8 mouse cellular contexts compared by ENCODE assay signal in the genomic region with DNA sequence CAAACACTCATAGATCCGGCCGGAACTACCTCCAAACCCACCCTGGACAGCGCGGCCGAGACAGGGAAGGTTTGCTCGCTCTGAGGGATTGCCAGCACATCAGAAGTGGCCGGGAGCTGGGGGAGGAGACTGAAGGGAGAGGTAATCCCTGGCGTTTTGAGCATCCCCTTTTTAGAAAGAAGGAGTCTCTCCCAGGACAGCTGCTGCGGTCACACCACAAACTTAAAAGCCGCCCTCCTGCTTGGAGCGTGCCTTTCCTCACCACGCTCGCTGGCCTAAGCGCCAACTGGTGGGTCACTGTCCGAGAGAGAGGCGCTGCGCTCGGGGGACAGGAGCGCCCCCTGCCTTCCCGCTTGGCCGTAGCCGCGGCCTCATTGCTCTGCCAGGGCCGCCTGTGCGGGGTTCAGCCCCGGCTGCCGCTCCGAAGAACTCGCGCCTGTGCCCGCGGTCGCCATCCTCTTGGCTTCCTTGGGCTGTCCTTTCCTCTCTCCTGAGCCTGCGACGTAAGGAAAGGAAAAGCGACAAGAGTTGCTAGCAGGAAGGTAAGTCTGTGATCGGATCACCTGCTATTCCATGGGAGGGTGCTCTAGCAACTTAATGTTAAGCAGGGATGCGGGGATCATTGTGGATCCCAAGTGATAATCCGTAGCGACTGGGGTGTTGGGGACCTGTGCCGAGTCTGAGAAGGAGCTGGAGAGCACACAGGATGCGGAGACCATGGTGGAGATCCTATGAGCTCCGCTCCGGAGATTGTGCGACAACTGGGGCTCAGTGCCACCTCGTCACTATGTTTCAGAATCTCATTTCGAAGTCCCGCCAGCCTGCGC. TPM values are rescaled to one million over a fixed set of nuclear protein-coding genes. Genes with fewer than 3 reads are reported as not detected.
A peak's percentile ranks its signal among the peaks of the same experiment; 100 is the strongest.
DNase-seq lines count a peak whose midpoint lies in the region; ATAC-seq and TF ChIP-seq lines count a peak whose summit lies in the region.

A gene (plus strand): TSS at position 253 of the 827 bp plus-strand sequence.

- WGBS in embryonic facial prominence, embryonic 12.5 days = under 1% methylated on average over 49 of the region's 49 CpGs
- WGBS in kidney, adult 2 months = 1% methylated on average over 49 of the region's 49 CpGs

- no peaks in the 10 kb centered on the region for H3K9me3 ChIP-seq in embryonic facial prominence, embryonic 12.5 days

- peak within 1 kb of the TSS; percentile 58 for H3K9ac ChIP-seq in embryonic facial prominence, embryonic 12.5 days

- no peak for TF ChIP-seq POLR2A in kidney, adult 2 months (IDR thresholded peaks at IDR 0.05; ENCODE audit: low read depth, low read length)

- no peaks in the 10 kb centered on the region for H3K36me3 ChIP-seq in embryonic facial prominence, embryonic 12.5 days
- H3K36me3 ChIP-seq in kidney, adult 2 months (ENCODE audit: control insufficient read depth, insufficient read depth, low read length) = no peaks in the 10 kb centered on the region

- peak within 1 kb of the TSS; percentile 89 for H3K4me2 ChIP-seq in embryonic facial prominence, embryonic 12.5 days (replicated peaks)

- DNase-seq in adrenal gland, postnatal 4 days (ENCODE audit: low spot score in 2 of 2) = peak; percentile 37 to 46
- DNase-seq in heart, adult 8-10 months (ENCODE audit: low spot score) = peak; percentile 24
- peak; percentile 67 for DNase-seq in kidney, adult 2 months
- peak; percentile 83 for DNase-seq in left cerebral cortex, postnatal 4 days
- peak; percentile 82 for DNase-seq in mesoderm, embryonic 11.5 days (ENCODE audit: low read depth, low spot score)
- peak; percentile 72 for DNase-seq in right cerebral cortex, postnatal 4 days
- DNase-seq in MN1 (ENCODE audit: low spot score) = no peak

- peaks cover 18% of the 10 kb centered on the region for H3K27me3 ChIP-seq in embryonic facial prominence, embryonic 12.5 days
- H3K27me3 ChIP-seq in kidney, adult 2 months (replicated peaks; ENCODE audit: control insufficient read depth, insufficient read depth, low read length) = no peaks in the 10 kb centered on the region

- peak; percentile 56 for TF ChIP-seq CTCF in kidney, adult 2 months (conservative IDR thresholded peaks at IDR 0.05; ENCODE audit: insufficient read depth, insufficient read length, low read depth, low read length)

- H3K4me1 ChIP-seq in embryonic facial prominence, embryonic 12.5 days = no peaks in the 10 kb centered on the region
- no peaks in the 10 kb centered on the region for H3K4me1 ChIP-seq in kidney, adult 2 months (ENCODE audit: control insufficient read depth, insufficient read depth, low read length)

- no peak within 1 kb of the TSS for H3K27ac ChIP-seq in embryonic facial prominence, embryonic 12.5 days
- peak within 1 kb of the TSS; percentile 26; the same call in 1 of the 2 replicates for H3K27ac ChIP-seq in kidney, adult 2 months (ENCODE audit: insufficient read depth, low read depth, low read length)

- intact Hi-C loops in left cerebral cortex, postnatal 4 days (cut with DNase I) = loop anchor here (5.0 kb wide), 1 partner anchor 356 kb away; no protein-coding TSS in a partner anchor

- H3K4me3 ChIP-seq in embryonic facial prominence, embryonic 12.5 days = peak within 1 kb of the TSS; percentile 58
- H3K4me3 ChIP-seq in kidney, adult 2 months (ENCODE audit: insufficient read depth, low read depth, low read length) = peak within 1 kb of the TSS; percentile 69

- peak; percentile 91; the same call in 1 of the 2 replicates for ATAC-seq in embryonic facial prominence, embryonic 12.5 days (ENCODE audit: insufficient number of reproducible peaks, insufficient read depth, low FRiP score, low TSS enrichment)

RNA-seq across cellular contexts. Expression of the gene that starts here (rescaled TPM):
- total RNA-seq in adrenal gland, postnatal 4 days (2021) = 10 to 100 TPM in 1 of 2 experiments, 1 to 10 TPM in 1; 7.9 to 10.2 TPM
- polyA plus RNA-seq in embryonic facial prominence, embryonic 12.5 days (2016; fragmentation: Nextera tagmentation; extraction: Ambion mirVana) = 14.7 and 16.0 TPM in 2 replicates
- total RNA-seq in heart, adult 8-10 months (2022) = 1 to 10 TPM; 3.8 to 5.7 (median 4.6) TPM
- polyA plus RNA-seq in kidney, adult 2 months (2012; rRNA removed) = 1.5 and 2.0 TPM in 2 replicates
- 1 to 10 TPM; 6.3 to 6.9 TPM for total RNA-seq in left cerebral cortex, postnatal 4 days (2021)
